Mouse (Mus musculus) hindbrain, embryonic 13.5 days (tissue): Measurements from ENCODE around the gene Spata31d1a. TPM values are rescaled to one million over a fixed set of nuclear protein-coding genes. Genes with fewer than 3 reads are reported as not detected.

Experiments
- ATAC-seq: fragments of 200-750 bp; cut with Nextera tagmentation; 2 replicates; pipeline ENCODE4 v1.8.0; 2017; ENCODE audit warnings: moderate TSS enrichment; ENCODE audit not compliant: low FRiP score
- H3K27ac ChIP-seq: fragments of 300-500 bp; sonication (generic); 2 replicates; pipeline ENCODE4 v1.5.1; 2015; ENCODE audit warnings: inconsistent platforms, mild to moderate bottlenecking, moderate library complexity
- H3K27me3 ChIP-seq: fragments of 300-500 bp; sonication (generic); 2 replicates; pipeline ENCODE4 v1.6.1; 2015; ENCODE audit warnings: mild to moderate bottlenecking, inconsistent platforms
- H3K36me3 ChIP-seq: fragments of 300-500 bp; sonication (generic); 2 replicates; pipeline ENCODE4 v1.6.1; 2015; ENCODE audit warnings: mild to moderate bottlenecking, inconsistent platforms
- H3K4me1 ChIP-seq: fragments of 300-500 bp; sonication (generic); replicated peaks from 2 replicates; pipeline ENCODE4 v1.6.1; 2015; ENCODE audit warnings: inconsistent platforms
- H3K4me2 ChIP-seq: fragments of 300-500 bp; sonication (generic); 2 replicates; pipeline ENCODE4 v1.6.1; 2015; ENCODE audit warnings: inconsistent platforms, mild to moderate bottlenecking, moderate library complexity
- H3K4me3 ChIP-seq: fragments of 300-500 bp; sonication (generic); 2 replicates; pipeline ENCODE4 v1.5.1; 2015; ENCODE audit warnings: mild to moderate bottlenecking, inconsistent platforms
- H3K9ac ChIP-seq: fragments of 300-500 bp; sonication (generic); 2 replicates; pipeline ENCODE4 v1.6.1; 2015; ENCODE audit warnings: mild to moderate bottlenecking, inconsistent platforms
- H3K9me3 ChIP-seq: fragments of 300-500 bp; sonication (generic); 2 replicates; pipeline ENCODE4 v1.6.1; 2016; ENCODE audit warnings: inconsistent platforms
- WGBS: fragments of 180-500 bp; shearing (Covaris S2); methylation state at CpG from one replicate; pipeline ENCODE4 v1.1.7; 2015; 5-methylcytosine and 5-hydroxymethylcytosine counted together
- polyA plus RNA-seq: library from polyadenylated mRNA; unstranded; fragments of >200 nt; fragmentation: Nextera tagmentation; extraction: Ambion mirVana; gene quantifications from 2 replicates; pipeline ENCODE4 v1.2.1, GENCODE M21; 2015

Spata31d1a gene
- polyA plus RNA-seq, 1 experiment from 2014 or later: not detected

DNA sequence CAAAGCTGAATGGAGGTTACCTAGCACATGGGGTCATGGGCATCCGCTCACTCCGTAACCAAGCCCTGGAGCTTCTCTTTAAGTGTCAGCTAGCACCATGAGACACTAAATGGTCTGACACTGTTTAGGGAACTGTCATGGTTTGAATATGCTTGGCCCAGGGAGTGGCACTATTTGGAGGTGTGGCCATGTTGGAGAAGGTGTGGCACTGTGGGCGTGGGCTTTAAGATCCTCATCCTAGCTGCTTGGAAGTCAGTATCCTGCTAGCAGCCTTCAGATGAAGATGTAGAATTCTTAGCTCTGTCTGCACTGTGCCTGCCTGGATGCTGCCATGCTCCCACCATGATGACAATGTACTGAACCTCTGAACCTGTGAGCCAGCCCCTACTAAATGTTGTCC is 49.8 kb downstream of the Spata31d1a start:
- Histone ChIP-seq H3K9ac (no peak overlapping the region), H3K4me1 (peaks cover 12% of the 10 kb centered on the region), H3K36me3 (peaks cover 55% of the 10 kb centered on the region), H3K27ac (no peak overlapping the region), H3K27me3 (no peaks in the 10 kb centered on the region), H3K4me2 (no peak overlapping the region), H3K4me3 (no peak overlapping the region), H3K9me3 (no peaks in the 10 kb centered on the region)
- no peak for ATAC-seq
- 97% methylated on average over 3 of the region's 3 CpGs for WGBS

DNA sequence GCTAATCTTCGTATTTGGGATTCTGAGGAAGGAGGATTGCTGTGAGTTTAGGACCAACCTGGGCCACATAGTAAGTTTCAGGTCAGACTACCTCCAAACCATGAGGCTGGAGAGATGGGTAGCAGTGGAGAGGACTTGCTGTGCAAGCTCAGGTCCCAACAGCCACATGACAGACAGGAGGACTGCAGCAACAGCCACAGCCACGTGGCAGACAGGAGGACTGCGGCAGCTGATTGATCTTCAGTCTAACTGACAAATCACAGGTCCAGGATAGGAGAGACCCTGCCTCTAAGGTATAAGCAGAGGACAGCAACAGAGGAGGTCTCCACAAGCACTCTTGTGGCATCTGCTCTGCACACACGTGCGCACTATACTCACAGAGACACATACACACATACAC is 52.3 kb downstream of the Spata31d1a start:
- WGBS: 74% methylated on average over 5 of the region's 5 CpGs
- H3K27ac ChIP-seq: peak overlapping the region; percentile 23; the same call in 1 of the 2 replicates

DNA sequence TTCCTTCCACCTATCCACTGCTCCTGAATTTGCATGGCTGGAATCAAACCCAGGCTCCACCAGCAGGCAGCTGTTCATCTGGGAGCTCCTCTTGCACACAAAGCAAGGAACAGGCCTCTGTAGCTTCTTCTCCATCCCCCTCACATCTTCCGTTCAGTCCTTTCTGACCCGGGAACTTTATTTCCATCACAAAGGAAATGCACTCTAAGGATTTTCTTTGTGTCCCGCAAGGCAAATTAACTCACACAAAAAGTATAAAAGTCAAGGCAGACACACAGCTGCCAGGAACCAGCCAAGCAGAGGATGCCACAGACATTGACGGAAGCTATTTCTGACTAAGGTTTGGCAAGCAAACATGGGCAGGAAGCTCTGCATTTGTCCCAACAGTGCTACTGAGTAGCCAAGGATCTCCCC is 53.1 kb downstream of the Spata31d1a start:
- no peaks in the 10 kb centered on the region for H3K27me3 ChIP-seq
- H3K4me3 ChIP-seq: no peak overlapping the region
- H3K27ac ChIP-seq: peak overlapping the region; percentile 75
- H3K4me1 ChIP-seq: peaks cover 34% of the 10 kb centered on the region
- H3K36me3 ChIP-seq: peaks cover 31% of the 10 kb centered on the region
- 13% methylated on average over 4 of the region's 4 CpGs for WGBS
- H3K9me3 ChIP-seq: no peaks in the 10 kb centered on the region
- no peak overlapping the region for H3K4me2 ChIP-seq
- no peak for ATAC-seq
- H3K9ac ChIP-seq: no peak overlapping the region

More for the DNA sequence above, 52.3 kb downstream of the Spata31d1a start:
- no peak for ATAC-seq
- Histone ChIP-seq H3K4me1 (peaks cover 26% of the 10 kb centered on the region), H3K4me3 (no peak overlapping the region), H3K27me3 (no peaks in the 10 kb centered on the region), H3K9me3 (no peaks in the 10 kb centered on the region), H3K9ac (no peak overlapping the region), H3K4me2 (no peak overlapping the region), H3K36me3 (peaks cover 37% of the 10 kb centered on the region)

DNA sequence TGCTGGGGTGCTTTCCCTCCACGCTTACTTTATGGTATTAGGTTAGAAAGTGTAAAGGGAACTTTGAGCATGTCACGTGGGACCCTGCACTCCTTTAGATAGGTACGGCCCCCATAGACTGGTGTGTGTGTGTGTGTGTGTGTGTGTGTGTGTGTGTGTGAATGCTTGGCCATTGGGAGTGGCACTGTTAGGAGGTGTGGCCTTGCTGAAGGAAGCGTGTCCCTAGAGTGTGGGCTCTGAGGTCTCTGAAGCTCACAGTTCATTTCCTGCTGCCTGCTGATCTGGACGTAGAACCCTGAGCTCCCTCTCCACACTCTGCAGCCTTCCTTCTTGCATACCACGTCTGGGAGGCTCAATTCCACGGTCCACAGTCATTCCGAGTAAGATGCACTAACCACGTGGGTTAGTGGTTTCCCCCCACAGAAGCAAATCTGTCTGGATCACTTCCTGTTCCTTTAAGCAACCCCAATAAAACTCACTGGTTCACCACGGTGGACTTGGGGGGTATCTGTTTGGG is 53.8 kb downstream of the Spata31d1a start:
- Histone ChIP-seq H3K4me1 (peaks cover 35% of the 10 kb centered on the region), H3K27ac (peak overlapping the region; percentile 75), H3K27me3 (no peaks in the 10 kb centered on the region), H3K9ac (no peak overlapping the region), H3K36me3 (peaks cover 25% of the 10 kb centered on the region), H3K9me3 (no peaks in the 10 kb centered on the region), H3K4me2 (no peak overlapping the region), H3K4me3 (no peak overlapping the region)
- WGBS: 55% methylated on average over 10 of the region's 10 CpGs
- no peak for ATAC-seq

DNA sequence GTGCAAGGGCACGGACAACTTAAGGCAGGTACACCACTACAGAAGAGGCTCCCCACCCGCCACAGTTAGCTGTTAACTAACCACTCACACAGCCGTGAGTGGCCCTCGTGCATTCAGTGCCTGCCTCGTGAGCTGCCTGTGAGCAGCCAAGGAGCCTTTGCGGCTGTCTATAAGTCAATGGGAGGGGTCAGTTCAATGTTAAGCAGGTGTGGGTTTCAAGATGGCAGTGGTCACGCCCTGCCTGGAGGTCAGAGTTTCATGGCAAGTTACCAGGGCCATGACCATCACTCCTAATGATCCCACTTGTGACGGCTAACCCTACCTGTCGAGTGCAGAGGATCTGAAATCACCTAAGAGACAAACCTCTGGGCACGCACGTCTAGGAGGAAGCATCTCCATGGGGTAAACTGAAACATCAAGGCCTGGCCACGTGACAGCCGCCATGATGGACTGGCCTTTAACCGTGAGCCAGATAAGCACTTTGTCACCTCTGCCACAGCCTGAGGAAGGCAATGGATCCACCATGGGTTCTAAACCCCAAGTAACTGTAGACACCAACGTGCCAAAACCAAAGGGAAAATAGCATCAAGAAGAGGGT is 54.3 kb downstream of the Spata31d1a start:
- Histone ChIP-seq H3K36me3 (peaks cover 24% of the 10 kb centered on the region), H3K4me1 (peaks cover 37% of the 10 kb centered on the region), H3K4me3 (no peak overlapping the region), H3K9me3 (no peaks in the 10 kb centered on the region), H3K9ac (no peak overlapping the region), H3K4me2 (no peak overlapping the region), H3K27ac (no peak overlapping the region), H3K27me3 (no peaks in the 10 kb centered on the region)
- WGBS: 90% methylated on average over 15 of the region's 15 CpGs
- no peak for ATAC-seq

DNA sequence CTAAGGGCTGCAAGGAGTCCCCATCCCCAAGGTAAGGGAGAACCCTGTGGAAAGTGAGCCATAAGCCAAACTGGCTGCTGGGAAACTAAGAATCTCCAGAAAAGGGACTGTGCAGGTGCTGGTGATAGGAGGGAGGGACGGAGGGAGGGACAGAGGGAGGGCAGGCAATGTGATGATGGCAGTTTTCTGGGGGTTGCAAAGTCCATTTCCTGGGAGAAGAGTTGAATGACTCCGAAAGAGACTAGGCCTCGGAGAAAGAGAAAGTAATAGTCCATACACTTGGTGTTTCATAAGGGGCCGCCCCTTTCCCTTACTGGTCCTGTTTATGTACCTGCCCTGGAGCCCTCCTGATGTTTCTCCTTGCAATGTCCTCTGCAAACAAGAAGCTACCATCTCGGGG is 55.7 kb downstream of the Spata31d1a start:
- no peaks in the 10 kb centered on the region for H3K27me3 ChIP-seq
- H3K4me2 ChIP-seq: no peak overlapping the region
- no peaks in the 10 kb centered on the region for H3K9me3 ChIP-seq
- no peak overlapping the region for H3K27ac ChIP-seq
- 95% methylated on average over 5 of the region's 5 CpGs for WGBS
- no peak overlapping the region for H3K4me3 ChIP-seq
- peaks cover 29% of the 10 kb centered on the region for H3K36me3 ChIP-seq
- ATAC-seq: no peak
- H3K4me1 ChIP-seq: peaks cover 41% of the 10 kb centered on the region
- H3K9ac ChIP-seq: no peak overlapping the region

DNA sequence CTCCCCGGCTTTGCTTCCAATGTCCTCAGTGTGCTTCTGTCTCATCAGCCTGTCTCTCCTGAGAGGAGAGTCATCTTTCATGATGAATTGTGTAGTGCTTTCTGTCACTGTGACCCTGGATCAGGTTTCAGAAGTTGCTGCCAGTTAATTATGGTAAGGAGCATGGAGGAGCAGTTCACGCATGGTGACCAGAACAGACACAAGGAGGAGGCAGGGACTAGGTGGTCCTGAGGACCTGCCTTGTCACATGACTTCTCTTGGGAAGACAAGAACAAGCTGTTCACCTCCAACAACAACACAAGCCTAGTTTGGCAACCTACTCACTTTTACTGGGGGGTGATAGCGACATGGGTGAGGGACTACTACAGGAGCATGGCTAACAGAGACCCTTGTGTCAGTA is 57.0 kb downstream of the Spata31d1a start:
- Histone ChIP-seq H3K4me3 (no peak overlapping the region), H3K4me1 (peaks cover 41% of the 10 kb centered on the region), H3K4me2 (no peak overlapping the region), H3K27ac (peak overlapping the region; percentile 60), H3K27me3 (no peaks in the 10 kb centered on the region), H3K9me3 (no peaks in the 10 kb centered on the region), H3K36me3 (peaks cover 33% of the 10 kb centered on the region), H3K9ac (0 out of 2 replicates have a peak overlapping the region, but pooled peaks have one; percentile 13)
- 51% methylated on average over 3 of the region's 3 CpGs for WGBS
- no peak for ATAC-seq

DNA sequence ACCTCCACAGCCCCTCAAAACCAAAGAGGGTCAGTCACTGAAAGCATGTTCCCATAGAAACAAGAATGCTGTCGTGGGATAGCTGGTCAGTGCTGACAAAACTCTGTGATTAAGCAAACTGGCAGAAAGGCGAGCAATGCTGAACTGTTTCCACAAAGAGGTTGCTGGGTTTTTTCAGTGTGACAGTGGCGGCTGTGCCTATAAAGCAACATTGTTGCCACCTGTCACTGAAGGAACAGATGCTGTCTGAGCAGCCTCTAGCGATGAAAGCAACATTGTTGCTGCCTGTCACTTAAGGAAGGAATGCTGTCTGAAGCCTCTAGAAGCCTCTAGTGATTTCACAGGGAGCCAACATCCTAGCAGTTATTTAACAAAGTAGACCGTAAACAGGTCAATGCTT is 57.5 kb downstream of the Spata31d1a start:
- peak; percentile 19; the same call in 1 of the 2 replicates for ATAC-seq
- H3K4me2 ChIP-seq: no peak overlapping the region
- H3K4me1 ChIP-seq: peaks cover 41% of the 10 kb centered on the region
- no peak overlapping the region for H3K4me3 ChIP-seq
- peak overlapping the region; percentile 60 for H3K27ac ChIP-seq
- peaks cover 34% of the 10 kb centered on the region for H3K36me3 ChIP-seq
- no peaks in the 10 kb centered on the region for H3K27me3 ChIP-seq
- 23% methylated on average over 5 of the region's 5 CpGs for WGBS
- H3K9me3 ChIP-seq: no peaks in the 10 kb centered on the region
- H3K9ac ChIP-seq: 0 out of 2 replicates have a peak overlapping the region, but pooled peaks have one; percentile 19

Other genes with a start within 250 kb of the Spata31d1a start
- gene Agtpbp1, start 125.1 kb downstream of the Spata31d1a start, polyA plus RNA-seq: 55.6 and 57.6 TPM in 2 replicates
- 156 and 159 TPM in 2 replicates for gene Naa35, start 125.1 kb downstream of the Spata31d1a start, polyA plus RNA-seq
- gene Golm1, start 34.5 kb downstream of the Spata31d1a start, polyA plus RNA-seq: 49.3 and 50.6 TPM in 2 replicates
- not detected in 2 replicates for gene 4921517D22Rik, start 16.2 kb downstream of the Spata31d1a start, polyA plus RNA-seq
- not detected in 2 replicates for gene Spata31d1b, start 2.0 kb upstream of the Spata31d1a start, polyA plus RNA-seq
- not detected in 2 replicates for gene Spata31d1d, start 21.4 kb upstream of the Spata31d1a start, polyA plus RNA-seq
- gene 1700014D04Rik, start 36.4 kb upstream of the Spata31d1a start, polyA plus RNA-seq: 0.22 TPM in 1 of 2 replicates, not detected in the other
- 159 and 160 TPM in 2 replicates for gene Isca1, start 59.5 kb upstream of the Spata31d1a start, polyA plus RNA-seq
- not detected in 2 replicates for gene Gm49354, start 71.9 kb upstream of the Spata31d1a start, polyA plus RNA-seq
- 51.5 and 53.1 TPM in 2 replicates for gene Tut7, start 112.8 kb upstream of the Spata31d1a start, polyA plus RNA-seq